Comparison of ENCODE assay signal across 11 mouse cellular contexts in the genomic region with DNA sequence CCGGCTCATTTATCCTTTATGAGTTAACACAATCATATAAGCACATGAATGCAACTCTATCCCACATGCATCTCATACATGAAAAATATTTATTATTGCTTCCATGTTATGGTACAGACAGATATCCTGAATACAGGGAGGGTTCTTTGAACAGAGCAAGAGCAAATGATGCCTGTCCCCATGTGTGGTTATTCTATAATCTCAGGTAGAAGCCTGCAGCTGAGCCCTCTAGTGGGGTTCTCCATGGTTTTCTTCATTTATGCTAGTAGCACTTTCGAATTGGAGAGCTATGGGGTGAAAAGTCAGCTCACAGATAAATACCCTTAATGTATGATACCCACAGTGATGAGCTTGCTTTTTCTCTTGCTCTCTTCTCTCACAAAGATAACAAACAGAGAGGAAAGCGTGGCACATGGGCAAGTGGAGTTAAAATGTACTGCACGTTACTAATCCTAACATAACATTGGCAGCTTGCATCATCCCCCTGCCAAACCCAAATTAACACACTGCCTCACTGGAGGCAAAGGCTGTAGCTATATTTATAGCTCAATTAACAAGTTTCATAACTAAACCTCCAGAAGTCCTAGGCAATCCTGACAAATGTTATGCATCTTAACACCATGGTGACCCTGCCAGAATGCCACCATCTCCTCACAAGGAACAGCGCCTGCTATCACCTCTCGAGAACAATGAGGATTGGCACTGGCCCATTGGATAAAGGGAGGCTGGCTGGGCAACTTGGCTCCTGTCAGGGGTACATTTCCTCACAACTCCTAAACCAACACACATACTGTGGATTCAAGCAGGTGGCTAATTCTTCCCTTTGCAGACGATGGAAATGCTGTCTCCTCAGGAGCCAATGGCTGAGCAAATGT.
DNase-seq lines count a peak whose midpoint lies in the region; ATAC-seq and TF ChIP-seq lines count a peak whose summit lies in the region.
"Had no signal": no experiment of that assay in that cellular context is flagged by ENCODE, and none has a peak within 500 bp of the region (broad histone marks: within the 10 kb centered on the region; RNA-seq: fewer than 3 reads in every experiment).

No protein-coding gene starts in this region.

- DNase-seq in cerebellum, postnatal 14 days, result peak; percentile 54 to 55
- DNase-seq in cerebellum, adult 2 months, result no peak
- peak; percentile 35 to 45 for DNase-seq in right cerebral cortex, adult 2 months (ENCODE audit: low spot score in 2 of 2)
- no peak for DNase-seq in right cerebral cortex, postnatal 14 days
- DNase-seq in layer of hippocampus, postnatal 36 days, result peak; percentile 57
- no peak for DNase-seq in ovary, postnatal 14 days (ENCODE audit: low spot score)
- no peak for DNase-seq in lung, postnatal 14 days
- DNase-seq: adrenal gland, postnatal 10 days; kidney, adult 9 months had no signal

- no peaks in the 10 kb centered on the region for H3K27me3 ChIP-seq in cerebellum, adult 2 months (ENCODE audit: control insufficient read depth, insufficient read depth, low read length)

- H3K27ac ChIP-seq in cerebellum, adult 2 months (ENCODE audit: insufficient read depth, low read length), result no peak overlapping the region
- H3K27ac ChIP-seq: liver, embryonic 14.5 days had no signal

- 22% methylated on average over 7 of the region's 7 CpGs for WGBS in cerebellum, adult 2 months

- H3K4me3 ChIP-seq in cerebellum, adult 2 months (replicated peaks; ENCODE audit: insufficient read depth, low read depth, low read length), result no peak overlapping the region

- H3K4me1 ChIP-seq in cerebellum, adult 2 months (ENCODE audit: control insufficient read depth, insufficient read depth, low read length), result no peaks in the 10 kb centered on the region

- no peak for TF ChIP-seq POLR2A in cerebellum, adult 2 months (IDR thresholded peaks at IDR 0.05; ENCODE audit: borderline replicate concordance, insufficient read depth, low read length)

- TF ChIP-seq CTCF in cerebellum, adult 2 months (IDR thresholded peaks at IDR 0.05; ENCODE audit: borderline replicate concordance, insufficient read depth, low read depth, low read length), result no peak

- ATAC-seq in monocyte, adult 5-6 weeks (replicated peaks; ENCODE audit: insufficient number of reproducible peaks, low FRiP score, low TSS enrichment, poor library complexity, severe bottlenecking), result no peak

Comparison
In these comparisons a context has a peak if more than half of its experiments do, and no peak if none do; other contexts are left out.
1. DNase-seq: peak in cerebellum, postnatal 14 days (2 of 2), right cerebral cortex, adult 2 months (2 of 2) and layer of hippocampus, postnatal 36 days (2 of 2); none in cerebellum, adult 2 months (0 of 2), right cerebral cortex, postnatal 14 days (single experiment), ovary, postnatal 14 days (single experiment) and lung, postnatal 14 days (single experiment).